Mouse (Mus musculus) megakaryocyte, embryonic 14.5 days (primary cell): ENCODE data around the gene Gm42957. TPM values are rescaled to one million over a fixed set of nuclear protein-coding genes. Genes with fewer than 3 reads are reported as not detected.
A peak's percentile ranks its signal among the peaks of the same experiment; 100 is the strongest.
"Not testable (repeated sequence)": the region's sequence is repeated elsewhere in the genome, so short reads cannot be mapped to it uniquely, and the experiment has no call there.

Source experiments
- H3K27me3 ChIP-seq: replicated peaks from 2 replicates; pipeline ENCODE3; 2012; ENCODE audit warnings: inconsistent platforms
- H3K36me3 ChIP-seq: replicated peaks from 2 replicates; pipeline ENCODE3; 2012; ENCODE audit warnings: low read length, inconsistent platforms, mixed read lengths
- H3K4me1 ChIP-seq: 2 replicates; pipeline ENCODE4 v1.6.1; 2012; ENCODE audit warnings: inconsistent platforms
- H3K4me3 ChIP-seq: replicated peaks from 2 replicates; pipeline ENCODE3; 2012; ENCODE audit warnings: moderate library complexity, mild to moderate bottlenecking, inconsistent platforms
- H3K9me3 ChIP-seq: 2 replicates; pipeline ENCODE4 v1.6.1; 2012; ENCODE audit warnings: inconsistent platforms
- FLI1 ChIP-seq: IDR thresholded peaks from 2 replicates; pipeline ENCODE4 v1.6.1; 2012; ENCODE audit warnings: low read length, inconsistent platforms, mixed read lengths
- GATA1 ChIP-seq: IDR thresholded peaks from 3 replicates; pipeline ENCODE4 v1.6.1; 2012; ENCODE audit warnings: mixed read lengths, low read length, inconsistent platforms, borderline replicate concordance
- polyA plus RNA-seq: library from polyadenylated mRNA; stranded (reverse); fragments of >175 nt; gene quantifications from 2 replicates; pipeline ENCODE4 v1.2.3, GENCODE M21; 2012; ENCODE audit warnings: low replicate concordance; ENCODE audit not compliant: insufficient read depth

Gene Gm42957
- polyA plus RNA-seq, 1 experiment = not detected

DNA sequence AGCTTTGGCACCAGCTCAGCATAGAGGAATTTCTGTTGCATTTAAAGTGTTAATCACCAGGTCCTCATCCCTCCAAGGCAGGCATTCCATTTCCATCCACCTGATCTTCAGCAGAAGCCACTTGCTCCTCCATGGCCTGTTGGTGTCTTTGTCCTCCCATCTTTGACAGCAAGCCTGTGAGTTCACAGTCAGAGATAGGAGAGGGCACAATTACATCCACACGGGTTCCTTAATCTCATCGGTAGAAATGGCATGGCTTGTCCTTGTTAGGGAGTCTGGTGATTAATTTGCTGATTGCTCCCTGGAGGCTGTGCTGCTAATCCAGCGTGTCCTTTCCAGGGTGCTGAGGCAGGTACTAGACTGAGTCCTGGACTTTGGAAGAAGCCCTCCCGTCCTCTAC lies 38.2 kb downstream of the Gm42957 start:
- H3K27me3 ChIP-seq = peaks cover under 1% of the 10 kb centered on the region
- peaks cover 19% of the 10 kb centered on the region for H3K36me3 ChIP-seq
- H3K4me1 ChIP-seq = peaks cover 76% of the 10 kb centered on the region
- H3K4me3 ChIP-seq = peak overlapping the region; percentile 55
- no peak for TF ChIP-seq GATA1
- TF ChIP-seq FLI1 = no peak
- no peaks in the 10 kb centered on the region for H3K9me3 ChIP-seq

DNA sequence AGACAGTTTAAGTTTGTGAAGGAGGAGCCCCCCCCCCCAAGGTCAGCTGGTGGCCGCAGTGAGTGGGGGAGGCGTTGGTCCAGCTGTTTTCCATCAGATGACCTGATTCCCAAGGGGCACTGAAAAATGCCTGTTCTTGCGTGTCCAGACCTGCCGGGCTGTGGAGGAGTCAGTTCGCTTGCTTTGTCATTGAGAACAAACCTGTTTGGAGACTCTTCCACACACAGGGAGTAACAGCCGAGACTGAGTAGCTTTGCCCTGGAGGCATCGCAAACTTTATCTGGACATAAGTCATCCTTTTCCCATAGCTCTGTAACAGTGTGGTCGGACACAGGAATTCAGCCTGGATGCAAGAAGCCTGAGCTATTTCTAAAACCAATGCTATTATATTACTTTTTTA lies 39.2 kb downstream of the Gm42957 start:
- Histone ChIP-seq H3K9me3 (no peaks in the 10 kb centered on the region), H3K27me3 (peaks cover 2% of the 10 kb centered on the region), H3K4me3 (no peak overlapping the region), H3K36me3 (peaks cover 27% of the 10 kb centered on the region), H3K4me1 (peaks cover 85% of the 10 kb centered on the region)
- TF ChIP-seq GATA1 (no peak), FLI1 (no peak)

DNA sequence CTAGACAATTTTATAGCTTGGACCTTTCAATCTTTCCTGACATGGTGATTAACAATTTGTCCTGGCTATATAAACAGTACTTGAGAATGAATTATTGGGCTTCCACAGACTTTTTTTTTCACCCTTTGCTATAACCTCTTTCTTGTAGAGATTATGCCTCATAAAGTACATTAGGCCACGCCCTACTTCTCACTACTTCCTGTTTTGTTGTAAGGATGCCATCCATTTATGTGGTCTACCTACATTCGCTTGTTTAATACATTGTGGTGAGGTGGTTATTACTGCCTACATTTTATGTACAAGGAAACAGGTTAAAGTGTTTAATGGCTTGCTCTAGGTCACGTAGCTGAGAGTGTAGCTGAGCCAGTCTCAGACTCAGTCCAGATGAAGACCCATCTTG lies 39.9 kb downstream of the Gm42957 start:
- peaks cover 2% of the 10 kb centered on the region for H3K27me3 ChIP-seq
- H3K4me3 ChIP-seq = no peak overlapping the region
- H3K9me3 ChIP-seq = no peaks in the 10 kb centered on the region
- H3K36me3 ChIP-seq = peaks cover 35% of the 10 kb centered on the region
- TF ChIP-seq FLI1 (no peak), GATA1 (no peak)
- H3K4me1 ChIP-seq = peaks cover 85% of the 10 kb centered on the region

DNA sequence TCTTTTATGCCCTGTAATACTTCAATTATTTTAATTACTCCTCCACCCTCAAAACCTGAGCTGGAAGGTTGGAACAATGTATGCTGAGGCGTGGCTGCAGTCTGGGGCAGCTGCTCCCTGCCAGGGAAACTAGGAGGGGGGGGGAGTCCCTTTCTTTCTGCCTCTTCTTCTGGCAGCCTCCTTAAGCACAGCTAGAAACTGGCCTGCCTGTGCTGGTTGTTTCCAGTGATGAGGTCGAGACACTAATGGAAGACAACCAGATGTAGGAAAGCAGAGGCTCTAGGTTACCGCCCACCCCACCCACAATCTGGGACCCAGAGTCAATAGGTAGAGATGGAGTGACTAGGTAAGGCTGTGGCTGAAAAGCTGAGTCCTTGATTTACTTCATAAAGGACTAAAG lies 40.4 kb downstream of the Gm42957 start:
- H3K4me1 ChIP-seq = peaks cover 85% of the 10 kb centered on the region
- peaks cover 2% of the 10 kb centered on the region for H3K27me3 ChIP-seq
- no peak overlapping the region for H3K4me3 ChIP-seq
- peaks cover 40% of the 10 kb centered on the region for H3K36me3 ChIP-seq
- TF ChIP-seq GATA1 (no peak), FLI1 (no peak)
- H3K9me3 ChIP-seq = no peaks in the 10 kb centered on the region

DNA sequence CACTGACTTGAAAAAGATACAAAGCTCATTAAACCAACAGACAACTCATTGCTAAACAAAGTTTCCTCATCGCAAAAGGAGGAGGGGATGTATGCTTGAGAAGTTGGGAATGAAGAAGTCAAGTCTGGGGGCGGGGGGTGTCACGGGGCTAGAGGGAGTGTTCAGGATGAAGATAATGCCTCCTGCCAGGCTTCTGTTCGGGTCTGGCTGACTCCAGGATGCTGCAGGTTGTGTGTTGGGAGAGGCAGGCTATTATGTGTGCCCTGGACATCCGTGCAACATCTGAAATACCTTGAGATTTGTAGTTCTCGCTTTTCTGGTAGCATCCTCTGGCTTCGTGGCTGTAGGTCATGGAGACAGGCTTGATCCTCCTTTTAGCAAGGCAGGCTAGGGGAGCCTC lies 43.2 kb downstream of the Gm42957 start:
- Histone ChIP-seq H3K4me1 (peaks cover 69% of the 10 kb centered on the region), H3K9me3 (no peaks in the 10 kb centered on the region), H3K36me3 (peaks cover 63% of the 10 kb centered on the region), H3K27me3 (peaks cover 17% of the 10 kb centered on the region), H3K4me3 (no peak overlapping the region)
- TF ChIP-seq FLI1 = no peak
- TF ChIP-seq GATA1 = no peak

DNA sequence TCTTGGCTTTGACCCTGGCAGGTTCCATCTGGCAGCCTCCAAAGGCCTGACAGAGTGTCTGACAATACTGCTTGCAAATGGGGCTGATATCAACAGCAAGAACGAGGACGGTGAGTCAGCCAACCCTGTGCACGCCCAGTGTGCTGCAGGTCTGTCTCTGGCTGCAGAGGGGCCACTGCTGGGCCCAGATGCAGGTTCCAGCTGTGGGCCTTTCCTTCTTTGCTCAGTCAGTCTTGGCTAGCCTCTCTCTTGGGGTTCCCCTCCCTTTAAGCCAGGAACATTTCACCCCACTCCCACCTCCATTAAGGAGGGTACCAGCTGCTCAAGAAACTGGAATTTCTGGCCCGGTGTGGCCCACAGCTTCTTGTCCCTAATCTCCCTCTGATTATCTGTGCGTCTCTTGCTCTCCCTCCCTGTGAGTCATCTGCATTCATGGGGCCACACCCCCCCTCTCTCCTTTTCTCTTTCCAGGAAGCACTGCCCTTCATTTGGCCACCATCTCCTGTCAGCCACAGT lies 43.9 kb downstream of the Gm42957 start:
- H3K4me3 ChIP-seq = no peak overlapping the region
- TF ChIP-seq FLI1 (no peak), GATA1 (no peak)
- peaks cover 69% of the 10 kb centered on the region for H3K4me1 ChIP-seq
- peaks cover 18% of the 10 kb centered on the region for H3K27me3 ChIP-seq
- peaks cover 63% of the 10 kb centered on the region for H3K36me3 ChIP-seq
- no peaks in the 10 kb centered on the region for H3K9me3 ChIP-seq

DNA sequence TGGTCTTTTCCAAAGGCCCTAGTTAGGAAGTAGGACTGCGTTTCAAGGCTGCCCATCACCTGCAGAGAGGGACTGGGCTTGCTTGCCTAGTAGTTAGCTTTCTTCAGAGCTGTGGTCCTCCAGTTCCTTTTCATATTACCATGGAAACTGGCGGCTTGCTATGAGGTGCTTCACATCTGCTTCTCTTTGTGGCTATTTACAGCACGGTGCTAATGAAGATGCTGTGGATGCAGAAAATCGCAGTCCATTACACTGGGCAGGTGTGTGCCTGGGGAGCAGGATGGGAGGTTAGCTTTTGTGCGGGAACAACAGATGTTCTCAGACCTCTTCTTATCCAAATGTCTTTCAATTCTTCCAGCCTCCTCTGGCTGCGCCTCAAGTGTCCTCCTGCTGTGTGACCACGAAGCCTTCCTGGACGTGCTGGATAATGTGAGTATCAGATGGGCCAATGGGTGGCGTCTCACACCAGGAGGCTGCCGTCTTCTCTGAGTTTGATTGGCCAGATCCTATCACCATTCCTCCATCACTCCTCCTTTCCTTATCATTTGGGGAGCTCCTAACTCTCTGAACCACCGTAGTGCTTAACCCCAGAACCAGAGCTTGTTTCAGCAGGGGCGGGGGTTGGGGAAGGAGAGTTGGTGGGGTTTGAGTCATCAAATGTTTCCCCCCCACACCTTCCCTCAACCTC lies 45.1 kb downstream of the Gm42957 start:
- Histone ChIP-seq H3K4me1 (peaks cover 70% of the 10 kb centered on the region), H3K27me3 (peaks cover 29% of the 10 kb centered on the region)

DNA sequence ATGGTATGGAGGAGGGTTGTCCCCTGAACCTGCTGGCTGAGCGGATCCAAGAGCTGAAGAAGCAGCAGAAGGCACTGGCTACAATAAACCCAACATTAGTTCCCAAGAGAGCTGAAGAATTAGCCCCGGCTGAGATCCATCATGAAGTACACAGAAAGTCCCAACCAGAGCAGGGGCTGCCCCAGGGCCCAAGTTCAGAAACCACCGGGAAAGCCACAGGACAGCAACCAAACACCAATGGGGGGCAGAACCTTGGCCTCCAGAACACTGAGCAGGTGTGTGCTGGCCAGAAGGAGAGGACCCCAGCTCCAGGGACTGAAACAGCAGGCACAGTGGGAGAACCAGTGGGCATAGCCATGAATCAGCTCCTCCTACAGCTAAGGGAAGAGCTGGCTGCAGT lies 48.2 kb downstream of the Gm42957 start:
- H3K4me3 ChIP-seq = no peak overlapping the region
- peaks cover 80% of the 10 kb centered on the region for H3K36me3 ChIP-seq
- H3K4me1 ChIP-seq = peaks cover 78% of the 10 kb centered on the region
- H3K27me3 ChIP-seq = peaks cover 28% of the 10 kb centered on the region
- no peaks in the 10 kb centered on the region for H3K9me3 ChIP-seq
- TF ChIP-seq GATA1 = no peak
- no peak for TF ChIP-seq FLI1

More for the DNA sequence above, 45.1 kb downstream of the Gm42957 start:
- peaks cover 72% of the 10 kb centered on the region for H3K36me3 ChIP-seq
- H3K4me3 ChIP-seq = no peak overlapping the region
- TF ChIP-seq GATA1 (no peak), FLI1 (no peak)
- H3K9me3 ChIP-seq = no peaks in the 10 kb centered on the region

DNA sequence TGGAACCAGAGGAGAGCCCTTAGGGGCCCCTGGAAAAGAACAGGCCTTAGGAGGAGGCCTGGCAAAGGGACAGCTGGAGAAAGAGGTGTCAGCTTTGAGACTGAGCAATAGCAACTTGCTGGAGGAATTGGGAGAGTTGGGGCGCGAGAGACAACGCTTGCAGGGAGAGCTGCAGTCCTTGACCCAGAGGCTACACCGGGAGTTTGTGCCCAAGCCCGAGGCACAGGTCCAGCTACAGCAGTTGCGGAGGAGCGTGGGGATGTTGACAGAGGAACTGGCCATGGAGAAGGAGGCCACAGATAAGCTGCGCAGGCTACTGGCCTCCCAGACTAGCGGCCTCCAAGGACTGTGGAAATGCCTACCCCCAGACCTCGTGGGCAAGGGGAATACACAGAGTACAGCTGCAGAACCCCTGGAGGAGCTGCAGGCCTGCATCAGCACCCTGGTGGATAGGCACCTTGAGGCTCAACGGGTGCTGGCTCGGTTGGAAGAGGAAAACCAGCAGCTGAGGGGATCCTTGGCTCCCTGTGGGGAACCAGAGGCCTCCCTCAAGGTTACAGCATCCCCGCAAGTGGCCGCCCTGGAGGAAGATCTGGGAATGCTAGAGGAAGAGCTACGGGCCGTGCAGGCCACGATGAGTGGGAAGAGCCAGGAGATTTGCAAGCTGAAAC lies 49.0 kb downstream of the Gm42957 start:
- Histone ChIP-seq H3K36me3 (peaks cover 77% of the 10 kb centered on the region), H3K4me3 (peak overlapping the region; percentile 83), H3K9me3 (no peaks in the 10 kb centered on the region), H3K4me1 (peaks cover 78% of the 10 kb centered on the region), H3K27me3 (peaks cover 26% of the 10 kb centered on the region)
- TF ChIP-seq FLI1 (no peak), GATA1 (no peak)

DNA sequence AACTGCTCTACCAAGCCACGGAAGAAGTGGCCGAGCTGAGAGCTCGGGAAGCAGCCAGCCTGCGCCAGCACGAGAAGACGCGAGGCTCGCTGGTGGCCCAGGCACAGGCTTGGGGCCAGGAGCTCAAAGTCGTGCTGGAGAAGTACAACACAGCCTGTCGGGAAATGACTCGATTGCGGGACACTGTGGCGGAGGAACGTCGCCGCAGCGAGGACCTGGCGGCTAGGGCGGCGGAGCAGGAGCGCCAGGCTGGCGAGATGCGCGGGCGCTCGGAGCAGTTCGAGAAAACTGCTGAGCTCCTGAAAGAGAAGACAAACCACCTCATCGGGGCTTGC lies 49.5 kb downstream of the Gm42957 start:
- Histone ChIP-seq H3K9me3 (no peaks in the 10 kb centered on the region), H3K27me3 (peaks cover 26% of the 10 kb centered on the region), H3K36me3 (peaks cover 72% of the 10 kb centered on the region), H3K4me3 (peak overlapping the region; percentile 83), H3K4me1 (peaks cover 78% of the 10 kb centered on the region)
- TF ChIP-seq FLI1 = no peak
- TF ChIP-seq GATA1 = no peak

DNA sequence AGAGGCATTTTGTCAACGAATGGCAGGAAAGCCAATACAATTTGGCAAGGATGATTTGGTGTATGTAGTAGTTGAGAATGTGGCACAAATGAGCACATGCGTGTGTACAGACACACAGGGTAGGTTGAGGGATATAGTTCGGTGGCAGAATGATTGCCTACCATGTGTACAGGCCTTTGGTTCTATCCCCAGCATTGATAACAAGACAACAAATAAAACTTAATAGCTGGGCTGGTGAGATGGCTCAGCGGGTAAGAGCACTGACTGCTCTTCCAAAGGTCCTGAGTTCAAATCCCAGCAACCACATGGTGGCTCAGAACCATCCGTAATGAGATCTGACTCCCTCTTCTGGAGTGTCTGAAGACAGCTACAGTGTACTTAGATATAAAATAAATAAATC lies 50.8 kb downstream of the Gm42957 start:
- Histone ChIP-seq H3K4me1 (peaks cover 76% of the 10 kb centered on the region), H3K27me3 (peaks cover 24% of the 10 kb centered on the region), H3K36me3 (peaks cover 59% of the 10 kb centered on the region)
- H3K9me3 ChIP-seq, H3K4me3 ChIP-seq: not testable (repeated sequence)
